Mouse (Mus musculus): ENCODE data around the gene Ppa2. TPM values are rescaled to one million over a fixed set of nuclear protein-coding genes. Genes with fewer than 3 reads are reported as not detected.

Gene Ppa2
- polyA plus RNA-seq, 1 experiment from 2014 or later: 84.4 TPM

GRCm38 (mm10) chr3:133411123-133411675 is 101.3 kb downstream of the Ppa2 start:
- Histone ChIP-seq H3K36me3 (no peaks in the 10 kb centered on the region), H3K4me3 (no peak overlapping the region), H3K9me3 (no peaks in the 10 kb centered on the region), H3K27me3 (no peaks in the 10 kb centered on the region), H3K9ac (no peak overlapping the region), H3K27ac (replicated peaks) (no peak overlapping the region), H3K4me2 (no peak overlapping the region), H3K4me1 (replicated peaks) (no peaks in the 10 kb centered on the region)
- WGBS: 75% methylated on average over 4 of the region's 4 CpGs
- ATAC-seq (ENCODE audit: low read depth): no peak

DNA sequence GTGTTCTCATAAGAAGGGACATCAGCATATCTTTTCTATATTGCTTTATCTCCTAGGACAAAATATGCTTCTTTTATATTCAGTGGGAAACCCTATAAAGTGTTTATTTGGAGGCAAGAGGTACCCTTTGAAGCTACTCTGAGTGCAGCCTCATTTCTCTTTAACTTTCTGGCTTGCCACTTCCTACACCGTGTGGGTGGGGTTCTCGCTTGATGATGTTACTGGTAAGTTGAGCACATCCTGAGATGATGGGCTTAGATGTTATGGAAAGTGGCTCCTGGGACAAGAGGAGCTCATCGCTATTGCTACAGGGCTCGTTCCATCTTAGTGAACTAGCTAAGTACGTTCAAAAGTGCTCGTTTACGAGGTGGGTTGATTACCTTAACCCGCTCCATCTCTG is 101.9 kb downstream of the Ppa2 start:
- Histone ChIP-seq H3K4me1 (replicated peaks) (no peaks in the 10 kb centered on the region), H3K36me3 (no peaks in the 10 kb centered on the region), H3K9ac (no peak overlapping the region), H3K27ac (replicated peaks) (no peak overlapping the region), H3K9me3 (no peaks in the 10 kb centered on the region), H3K27me3 (no peaks in the 10 kb centered on the region), H3K4me3 (no peak overlapping the region), H3K4me2 (no peak overlapping the region)
- ATAC-seq (ENCODE audit: low read depth): no peak
- 76% methylated on average over 8 of the region's 8 CpGs for WGBS

GRCm38 (mm10) chr3:133414747-133415146 is 104.8 kb downstream of the Ppa2 start:
- Histone ChIP-seq H3K27me3 (no peaks in the 10 kb centered on the region), H3K36me3 (no peaks in the 10 kb centered on the region), H3K4me1 (replicated peaks) (no peaks in the 10 kb centered on the region), H3K9ac (no peak overlapping the region), H3K27ac (replicated peaks) (no peak overlapping the region), H3K4me3 (no peak overlapping the region), H3K9me3 (no peaks in the 10 kb centered on the region), H3K4me2 (no peak overlapping the region)
- ATAC-seq (ENCODE audit: low read depth): no peak
- WGBS: 86% methylated on average over 4 of the region's 4 CpGs

DNA sequence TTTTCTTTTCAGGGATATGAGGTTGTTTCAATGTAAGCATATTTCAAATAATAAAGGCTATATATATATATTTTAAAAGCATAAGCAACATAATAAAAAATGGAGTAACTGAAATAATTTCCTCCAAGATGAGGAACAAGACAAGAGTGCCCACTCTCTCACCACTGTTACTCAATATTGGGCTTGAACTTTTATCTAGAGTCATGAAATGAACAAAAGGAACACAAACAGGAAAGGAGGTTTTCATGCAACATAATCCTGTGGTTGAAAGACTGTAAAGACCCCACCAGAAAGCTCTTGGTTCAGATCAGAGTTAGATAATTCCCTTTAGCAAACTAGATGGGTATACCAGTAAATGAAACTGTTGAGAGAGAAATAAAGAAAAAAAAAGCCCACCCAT is 113.2 kb downstream of the Ppa2 start:
- Histone ChIP-seq H3K27ac (replicated peaks) (no peak overlapping the region), H3K4me1 (replicated peaks) (no peaks in the 10 kb centered on the region), H3K36me3 (no peaks in the 10 kb centered on the region), H3K27me3 (no peaks in the 10 kb centered on the region), H3K9ac (no peak overlapping the region), H3K4me2 (no peak overlapping the region), H3K4me3 (no peak overlapping the region), H3K9me3 (no peaks in the 10 kb centered on the region)
- ATAC-seq (ENCODE audit: low read depth): no peak

Other genes starting within 250 kb of the Ppa2 start
- 18.0 and 21.9 TPM in 2 replicates for gene Ints12, start 218.3 kb upstream of the Ppa2 start, polyA plus RNA-seq (2015; fragmentation: Nextera tagmentation; extraction: Ambion mirVana)
- gene Gstcd, start 218.1 kb upstream of the Ppa2 start, polyA plus RNA-seq (2015; fragmentation: Nextera tagmentation; extraction: Ambion mirVana): 4.1 and 5.7 TPM in 2 replicates
- not detected in 2 replicates for gene Arhgef38, start 75.2 kb upstream of the Ppa2 start, polyA plus RNA-seq (2015; fragmentation: Nextera tagmentation; extraction: Ambion mirVana)
- gene Tet2, start 235.0 kb downstream of the Ppa2 start, polyA plus RNA-seq (2015; fragmentation: Nextera tagmentation; extraction: Ambion mirVana): 18.2 and 19.8 TPM in 2 replicates

Data from neural tube, embryonic 13.5 days (tissue).